Mouse (Mus musculus) stomach, embryonic 16.5 days (tissue): ENCODE results near the gene Dll1. TPM values are rescaled to one million over a fixed set of nuclear protein-coding genes. Genes with fewer than 3 reads are reported as not detected.
A peak's percentile ranks its signal among the peaks of the same experiment; 100 is the strongest.

Source experiments
- ATAC-seq: fragments of 200-750 bp; cut with Nextera tagmentation; 2 replicates; pipeline ENCODE4 v1.8.0; 2017; ENCODE audit warnings: moderate number of reproducible peaks, moderate TSS enrichment; ENCODE audit not compliant: insufficient read depth, low FRiP score
- H3K27ac ChIP-seq: fragments of 300-500 bp; sonication (generic); 2 replicates; pipeline ENCODE4 v1.5.1; 2014; ENCODE audit warnings: low read length
- H3K27me3 ChIP-seq: fragments of 300-500 bp; sonication (generic); 2 replicates; pipeline ENCODE4 v1.6.1; 2014; ENCODE audit warnings: low read length, control low read depth, mixed read lengths; ENCODE audit not compliant: control insufficient read depth, insufficient read depth
- H3K36me3 ChIP-seq: fragments of 300-500 bp; sonication (generic); 2 replicates; pipeline ENCODE4 v1.6.1; 2014; ENCODE audit warnings: low read length; ENCODE audit not compliant: control insufficient read depth, insufficient read depth
- H3K4me1 ChIP-seq: fragments of 300-500 bp; sonication (generic); 2 replicates; pipeline ENCODE4 v1.6.1; 2014; ENCODE audit warnings: low read length, control low read depth, mixed read lengths; ENCODE audit not compliant: control insufficient read depth, insufficient read depth
- H3K4me2 ChIP-seq: fragments of 300-500 bp; sonication (generic); 2 replicates; pipeline ENCODE4 v1.6.1; 2014; ENCODE audit warnings: low read depth, low read length, mixed read lengths
- H3K4me3 ChIP-seq: fragments of 300-500 bp; sonication (generic); replicated peaks from 2 replicates; pipeline ENCODE4 v1.5.1; 2014; ENCODE audit warnings: mild to moderate bottlenecking, low read length
- H3K9ac ChIP-seq: fragments of 300-500 bp; sonication (generic); 2 replicates; pipeline ENCODE4 v1.6.1; 2014; ENCODE audit warnings: low read length
- H3K9me3 ChIP-seq: fragments of 300-500 bp; sonication (generic); replicated peaks from 2 replicates; pipeline ENCODE4 v1.6.1; 2016; ENCODE audit warnings: low read length, control low read depth; ENCODE audit not compliant: control insufficient read depth
- WGBS: fragments of 180-500 bp; shearing (Covaris S2); extraction: QIAGEN DNeasy Blood & Tissue Kit; methylation state at CpG from one replicate; pipeline ENCODE4 v1.1.7; 2014; 5-methylcytosine and 5-hydroxymethylcytosine counted together
- polyA plus RNA-seq: library from polyadenylated mRNA; unstranded; fragments of >200 nt; fragmentation: Nextera tagmentation; extraction: Ambion mirVana; gene quantifications from 2 replicates; pipeline ENCODE4 v1.2.1, GENCODE M21; 2015

The Dll1 gene
- polyA plus RNA-seq, 1 experiment from 2014 or later = 13.6 TPM

DNA sequence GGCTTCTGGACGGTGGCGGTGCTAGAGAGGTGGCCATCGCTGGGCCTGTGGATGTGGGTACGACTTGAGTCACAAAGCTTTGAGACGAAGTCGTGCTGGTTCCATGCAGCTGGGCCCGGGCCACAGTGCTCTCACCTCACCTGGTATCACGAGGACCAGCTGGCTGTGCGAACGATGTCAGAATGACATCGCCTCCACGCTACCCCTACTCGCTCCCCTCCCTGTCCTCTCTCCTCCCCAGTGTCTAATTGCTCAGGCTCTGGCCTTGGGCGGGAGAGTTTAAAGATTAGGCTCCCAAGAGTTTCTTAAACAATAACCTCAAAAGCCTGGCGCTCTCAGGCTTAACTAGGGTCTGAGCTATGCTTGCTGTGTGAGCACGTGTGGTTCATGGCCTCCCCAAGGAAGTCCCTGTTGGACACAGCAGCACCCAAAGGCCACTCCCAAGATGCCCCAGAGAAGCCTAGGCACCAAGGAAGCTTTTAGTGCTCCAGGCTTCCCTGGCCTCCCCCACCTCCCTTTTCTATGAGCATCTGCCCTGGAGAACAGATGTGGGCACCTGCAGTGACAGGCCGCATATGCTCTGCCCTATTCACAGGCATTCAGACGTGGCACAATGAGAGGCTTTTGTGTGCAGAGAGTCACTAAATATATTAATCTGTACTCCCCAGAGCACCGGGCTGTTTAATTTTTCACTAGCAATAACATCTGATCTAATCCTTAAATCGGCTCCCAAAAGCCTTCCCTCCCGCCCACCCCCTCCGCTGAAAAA, 4.6 kb upstream of the Dll1 start:
- Histone ChIP-seq H3K4me1 (peaks cover 22% of the 10 kb centered on the region), H3K4me3 (peak overlapping the region; percentile 51), H3K4me2 (peak overlapping the region; percentile 80), H3K9me3 (no peaks in the 10 kb centered on the region), H3K9ac (peak overlapping the region; percentile 70), H3K27me3 (peaks cover 20% of the 10 kb centered on the region), H3K36me3 (no peaks in the 10 kb centered on the region), H3K27ac (peak overlapping the region; percentile 48; the same call in 1 of the 2 replicates)
- WGBS = 17% methylated on average over 22 of the region's 22 CpGs
- ATAC-seq = peak; percentile 54

DNA sequence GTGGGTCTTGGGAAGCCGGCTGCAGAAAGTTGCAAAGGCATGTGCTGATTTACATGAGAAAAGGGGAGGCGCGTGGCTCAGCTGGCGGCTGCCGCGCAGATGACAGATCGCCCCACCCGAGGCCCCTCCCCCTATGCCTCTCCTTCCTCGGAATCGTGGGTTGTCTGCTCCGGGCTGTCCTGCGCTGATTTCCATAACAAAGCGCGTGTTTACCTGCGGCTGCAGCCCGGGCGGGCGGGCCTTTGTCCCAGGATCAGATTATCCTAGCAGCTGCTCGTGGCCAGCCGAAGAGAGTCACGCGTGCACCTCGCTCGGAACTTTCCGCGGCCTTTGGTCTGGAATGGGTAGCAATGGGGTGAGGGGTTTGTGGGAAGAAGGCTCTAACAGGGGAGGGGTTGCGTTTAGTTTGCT, 4.0 kb upstream of the Dll1 start:
- Histone ChIP-seq H3K36me3 (no peaks in the 10 kb centered on the region), H3K4me2 (peak overlapping the region; percentile 80), H3K27ac (peak overlapping the region; percentile 48; the same call in 1 of the 2 replicates), H3K9me3 (no peaks in the 10 kb centered on the region), H3K4me3 (peak overlapping the region; percentile 51), H3K4me1 (peaks cover 22% of the 10 kb centered on the region), H3K27me3 (peaks cover 20% of the 10 kb centered on the region), H3K9ac (peak overlapping the region; percentile 70)
- WGBS = under 1% methylated on average over 27 of the region's 27 CpGs
- ATAC-seq = peak; percentile 65; the same call in 1 of the 2 replicates

DNA sequence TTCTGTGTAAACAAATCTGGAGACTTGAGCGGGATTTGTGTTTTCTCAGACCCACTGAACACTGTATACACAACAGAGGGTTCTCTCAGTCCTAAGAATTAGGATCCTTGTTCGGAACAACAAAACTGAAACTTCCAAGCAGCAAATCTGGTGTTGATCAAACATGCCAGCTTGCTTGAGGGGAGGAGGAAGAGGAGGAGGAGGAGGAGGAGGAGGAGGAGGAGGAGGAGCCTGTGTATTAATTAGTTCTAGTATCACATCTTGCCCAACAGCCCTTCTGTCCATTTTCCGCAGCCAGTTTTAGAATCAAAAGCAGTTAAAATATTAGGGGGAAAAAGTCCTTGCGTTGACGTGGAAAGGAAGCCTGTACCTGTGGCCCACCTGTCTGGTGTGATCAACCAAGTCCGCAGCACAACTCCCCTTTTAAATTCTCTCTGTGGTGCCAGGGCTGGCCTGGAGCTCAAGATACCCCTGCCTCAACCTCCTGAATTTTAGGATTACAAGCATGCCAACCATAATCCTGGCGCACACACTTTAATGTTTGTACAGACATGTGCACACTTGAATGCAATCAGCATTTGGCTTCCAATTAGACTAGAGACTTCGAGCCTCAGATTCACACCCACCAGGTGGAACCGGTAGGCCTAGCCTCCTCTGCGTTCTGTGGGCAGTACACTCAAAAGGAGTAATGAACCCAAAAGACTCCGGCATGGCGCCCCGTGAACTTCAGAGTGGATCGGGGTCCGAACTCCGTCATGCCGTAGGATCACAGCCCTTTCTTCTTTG, 3.3 kb upstream of the Dll1 start:
- Histone ChIP-seq H3K4me3 (peak overlapping the region; percentile 51), H3K9ac (peak overlapping the region; percentile 70), H3K9me3 (no peaks in the 10 kb centered on the region), H3K4me1 (peaks cover 23% of the 10 kb centered on the region), H3K36me3 (no peaks in the 10 kb centered on the region), H3K27me3 (peaks cover 20% of the 10 kb centered on the region), H3K27ac (peak overlapping the region; percentile 1; the same call in 1 of the 2 replicates), H3K4me2 (peak overlapping the region; percentile 80)
- WGBS = 19% methylated on average over 17 of the region's 17 CpGs
- no peak for ATAC-seq

DNA sequence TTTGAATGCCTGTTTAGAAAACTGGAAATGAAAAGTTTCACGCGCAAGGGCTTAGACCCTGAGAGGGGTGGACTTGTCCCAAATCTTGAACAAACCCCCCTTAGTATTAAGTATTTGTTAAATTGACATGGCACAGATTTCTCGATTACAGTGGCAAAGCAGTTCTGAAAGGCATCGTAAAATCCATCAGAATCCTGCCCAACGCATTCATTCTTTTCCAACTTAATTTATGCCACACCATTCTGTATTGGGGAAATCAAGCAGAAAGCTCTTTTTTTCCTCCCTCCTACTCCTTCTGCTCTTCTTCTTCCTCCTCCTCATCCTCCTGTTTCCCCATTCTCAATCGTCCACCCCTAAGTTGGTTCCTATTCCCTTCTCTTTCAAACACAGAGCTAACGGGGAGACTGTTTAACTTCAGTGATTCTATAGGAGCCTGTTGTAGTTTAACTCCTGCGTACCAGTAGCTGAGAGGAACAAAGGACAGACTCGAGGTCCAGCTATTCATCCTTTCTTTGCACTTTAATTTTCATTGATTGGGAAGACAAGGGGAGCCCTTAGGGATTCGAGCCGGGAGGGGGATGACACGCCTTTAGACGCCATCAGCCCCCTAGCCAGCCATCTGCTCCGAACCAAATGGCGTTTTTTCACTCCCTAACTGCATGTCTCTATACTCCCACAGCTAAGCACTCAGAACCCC, 1.9 kb upstream of the Dll1 start:
- no peak overlapping the region for H3K9ac ChIP-seq
- ATAC-seq = no peak
- no peak overlapping the region for H3K4me2 ChIP-seq
- WGBS = 26% methylated on average over 15 of the region's 15 CpGs
- peaks cover 31% of the 10 kb centered on the region for H3K27me3 ChIP-seq
- no peak overlapping the region for H3K27ac ChIP-seq
- no peak overlapping the region for H3K4me3 ChIP-seq
- peaks cover 28% of the 10 kb centered on the region for H3K4me1 ChIP-seq
- no peaks in the 10 kb centered on the region for H3K36me3 ChIP-seq
- H3K9me3 ChIP-seq = no peaks in the 10 kb centered on the region

DNA sequence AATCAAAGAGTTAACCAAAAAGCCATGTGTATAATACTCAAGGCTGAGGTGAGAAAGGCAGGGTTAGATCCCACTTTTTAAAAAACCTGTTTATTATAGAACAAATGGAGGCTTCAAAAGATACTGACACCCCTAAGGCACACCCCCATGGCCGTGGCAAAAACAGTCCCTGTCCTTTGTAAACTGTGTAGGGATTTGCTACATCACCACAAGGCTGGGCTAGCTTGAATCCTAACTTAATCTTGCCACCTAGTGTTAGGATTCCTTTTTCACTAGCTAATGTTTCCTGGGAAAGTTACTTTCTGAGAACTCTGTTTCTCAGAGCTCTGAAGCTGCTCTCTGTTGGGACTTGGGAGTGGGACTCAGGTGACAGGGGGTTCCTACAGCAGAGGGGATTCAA, 1.2 kb upstream of the Dll1 start:
- Histone ChIP-seq H3K9me3 (no peaks in the 10 kb centered on the region), H3K4me1 (peaks cover 28% of the 10 kb centered on the region), H3K9ac (no peak overlapping the region), H3K27me3 (peaks cover 34% of the 10 kb centered on the region), H3K4me3 (no peak overlapping the region), H3K4me2 (peak overlapping the region; percentile 2; the same call in 1 of the 2 replicates), H3K27ac (no peak overlapping the region), H3K36me3 (no peaks in the 10 kb centered on the region)
- WGBS = 0% methylated on average over 1 of the region's 1 CpGs
- ATAC-seq = no peak

DNA sequence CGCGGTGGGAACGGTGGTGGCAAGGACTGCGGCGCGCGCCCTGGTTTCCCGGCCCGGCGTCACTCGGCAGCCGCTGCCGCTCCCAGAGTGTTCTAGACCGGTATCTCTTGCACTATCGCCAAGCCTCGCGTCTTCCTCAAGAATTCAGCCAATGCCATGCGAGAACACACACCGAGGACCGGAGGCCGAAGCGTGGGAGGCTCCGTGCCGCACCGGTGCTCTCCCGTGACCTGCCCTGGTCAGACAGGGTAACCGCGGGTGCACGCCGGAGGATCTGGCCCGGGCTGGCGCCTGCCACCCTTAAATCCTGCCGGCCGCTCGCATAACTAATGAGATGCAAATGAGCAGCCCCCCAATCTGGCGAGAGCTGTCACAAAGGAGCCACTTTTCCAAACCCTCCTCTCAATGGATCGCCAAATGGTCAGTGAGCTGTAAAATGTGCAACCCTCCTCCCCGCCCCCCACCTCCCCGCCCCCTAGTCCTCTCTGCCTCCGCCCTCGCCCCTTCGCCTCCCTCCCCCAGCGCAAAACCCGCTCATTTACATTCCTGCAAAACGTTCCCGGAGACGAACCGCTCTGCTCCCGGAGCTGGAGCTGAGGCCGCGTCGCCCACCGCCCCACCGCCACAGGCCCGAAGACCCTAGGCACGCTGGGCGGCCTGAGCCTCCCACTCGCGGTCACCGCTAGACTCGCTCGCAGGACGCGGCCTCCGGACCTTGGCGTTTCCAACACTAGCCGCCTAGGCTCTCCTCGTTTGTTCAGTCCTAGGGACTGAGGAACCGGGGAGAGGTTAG, 775 bp downstream of the Dll1 start:
- under 1% methylated on average over 69 of the region's 69 CpGs for WGBS
- Histone ChIP-seq H3K36me3 (no peaks in the 10 kb centered on the region), H3K9ac (peak overlapping the region; percentile 75), H3K4me3 (peak overlapping the region; percentile 72), H3K27ac (peak overlapping the region; percentile 67), H3K9me3 (no peaks in the 10 kb centered on the region), H3K4me1 (peaks cover 32% of the 10 kb centered on the region), H3K4me2 (peak overlapping the region; percentile 98), H3K27me3 (peaks cover 27% of the 10 kb centered on the region)
- ATAC-seq = peak; percentile 61

DNA sequence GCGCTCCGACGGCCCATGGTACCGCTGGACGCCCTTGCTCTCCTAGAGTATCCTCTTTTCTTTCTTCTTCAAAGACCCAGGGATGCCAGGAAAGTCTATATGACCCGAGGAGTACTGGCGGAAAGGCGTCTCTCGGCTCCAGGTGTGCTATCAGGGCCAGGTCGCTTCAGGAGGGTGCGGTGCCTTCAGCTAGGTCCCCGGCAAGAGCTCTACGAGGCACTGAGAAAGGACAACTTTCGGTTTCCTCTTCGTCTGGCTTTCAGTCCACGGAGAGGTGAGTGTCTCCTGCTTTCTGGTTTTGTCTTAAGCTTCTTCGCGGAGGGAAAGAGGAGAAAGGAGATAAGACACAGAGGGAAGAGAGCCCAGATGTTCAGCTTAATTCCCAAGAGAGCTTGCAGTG, 1.4 kb downstream of the Dll1 start:
- peak overlapping the region; percentile 67; the same call in 1 of the 2 replicates for H3K27ac ChIP-seq
- under 1% methylated on average over 18 of the region's 18 CpGs for WGBS
- ATAC-seq = no peak
- H3K27me3 ChIP-seq = peaks cover 27% of the 10 kb centered on the region
- no peaks in the 10 kb centered on the region for H3K9me3 ChIP-seq
- H3K4me2 ChIP-seq = peak overlapping the region; percentile 98
- no peaks in the 10 kb centered on the region for H3K36me3 ChIP-seq
- H3K9ac ChIP-seq = peak overlapping the region; percentile 75
- peaks cover 28% of the 10 kb centered on the region for H3K4me1 ChIP-seq
- H3K4me3 ChIP-seq = peak overlapping the region; percentile 72

DNA sequence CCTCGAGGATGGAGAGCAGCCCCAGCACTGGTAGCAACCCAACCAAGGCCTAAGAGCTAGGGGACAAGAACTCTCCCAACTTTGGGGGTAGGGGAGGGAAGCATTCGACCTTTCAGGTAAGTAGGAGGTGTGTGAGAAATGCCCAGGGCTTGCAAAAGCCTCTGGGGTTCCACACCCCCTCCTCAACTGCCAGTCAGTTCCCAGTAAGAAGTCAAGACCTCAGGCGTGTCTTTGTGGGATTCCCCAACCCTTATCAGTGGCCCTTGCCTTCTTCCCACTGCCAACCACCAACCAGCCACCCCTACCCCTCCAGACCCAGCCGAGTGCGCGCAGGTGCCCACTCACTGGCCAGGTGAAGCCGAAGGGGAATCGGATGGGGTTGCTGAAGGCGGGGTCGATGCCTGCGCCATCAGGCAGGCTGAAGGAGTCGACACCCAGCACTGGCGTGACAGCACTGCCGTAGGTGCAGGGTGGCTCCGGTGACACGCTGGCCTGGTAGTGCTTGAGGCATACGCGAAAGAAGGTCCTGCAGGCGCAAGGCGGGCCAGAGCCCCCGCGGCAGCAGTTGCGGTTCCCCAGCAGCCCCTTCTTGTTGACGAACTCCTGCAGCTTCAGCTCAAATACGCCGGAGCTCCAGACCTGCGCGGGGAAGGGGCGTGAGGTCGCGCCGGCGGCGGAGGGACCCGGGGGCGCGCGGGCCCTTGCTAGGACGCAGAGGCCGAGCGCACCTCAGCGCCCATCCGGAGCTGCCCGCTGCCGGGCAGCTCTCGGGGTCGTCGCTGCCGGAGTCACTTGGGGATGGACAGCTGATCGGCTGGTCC, 2.1 kb downstream of the Dll1 start:
- peaks cover 26% of the 10 kb centered on the region for H3K27me3 ChIP-seq
- peaks cover 22% of the 10 kb centered on the region for H3K4me1 ChIP-seq
- peak overlapping the region; percentile 98 for H3K4me2 ChIP-seq
- peak overlapping the region; percentile 72 for H3K4me3 ChIP-seq
- H3K36me3 ChIP-seq = no peaks in the 10 kb centered on the region
- H3K27ac ChIP-seq = peak overlapping the region; percentile 26; the same call in 1 of the 2 replicates
- no peaks in the 10 kb centered on the region for H3K9me3 ChIP-seq
- no peak for ATAC-seq
- peak overlapping the region; percentile 75 for H3K9ac ChIP-seq
- WGBS = 3% methylated on average over 50 of the region's 50 CpGs
